Mouse (Mus musculus) neural tube, embryonic 15.5 days (tissue): ENCODE data around the gene BC055324. TPM values are rescaled to one million over a fixed set of nuclear protein-coding genes. Genes with fewer than 3 reads are reported as not detected.

Source experiments
- ATAC-seq: fragments of 200-750 bp; cut with Nextera tagmentation; 2 replicates; pipeline ENCODE4 v1.8.0; 2017; ENCODE audit warnings: mild to moderate bottlenecking, moderate TSS enrichment, moderate library complexity; ENCODE audit not compliant: low FRiP score
- H3K27ac ChIP-seq: fragments of 300-500 bp; sonication (generic); replicated peaks from 2 replicates; pipeline ENCODE4 v1.5.1; 2015; ENCODE audit warnings: mild to moderate bottlenecking, inconsistent platforms
- H3K27me3 ChIP-seq: fragments of 300-500 bp; sonication (generic); replicated peaks from 2 replicates; pipeline ENCODE4 v1.6.1; 2015; ENCODE audit warnings: inconsistent platforms
- H3K36me3 ChIP-seq: fragments of 300-500 bp; sonication (generic); 2 replicates; pipeline ENCODE4 v1.6.1; 2015; ENCODE audit warnings: inconsistent platforms
- H3K4me1 ChIP-seq: fragments of 300-500 bp; sonication (generic); 2 replicates; pipeline ENCODE4 v1.6.1; 2015; ENCODE audit warnings: inconsistent platforms
- H3K4me2 ChIP-seq: fragments of 300-500 bp; sonication (generic); 2 replicates; pipeline ENCODE4 v1.6.1; 2015; ENCODE audit warnings: inconsistent platforms, mild to moderate bottlenecking, moderate library complexity
- H3K4me3 ChIP-seq: fragments of 300-500 bp; sonication (generic); replicated peaks from 2 replicates; pipeline ENCODE4 v1.5.1; 2015; ENCODE audit warnings: mild to moderate bottlenecking, inconsistent platforms
- H3K9ac ChIP-seq: fragments of 300-500 bp; sonication (generic); replicated peaks from 2 replicates; pipeline ENCODE4 v1.6.1; 2015; ENCODE audit warnings: mild to moderate bottlenecking, inconsistent platforms
- H3K9me3 ChIP-seq: fragments of 300-500 bp; sonication (generic); replicated peaks from 2 replicates; pipeline ENCODE4 v1.6.1; 2016; ENCODE audit warnings: inconsistent platforms
- WGBS: fragments of 180-500 bp; shearing (Covaris S2); methylation state at CpG from one replicate; pipeline ENCODE4 v1.1.7; 2015; ENCODE audit warnings: mixed read lengths; 5-methylcytosine and 5-hydroxymethylcytosine counted together
- polyA plus RNA-seq: library from polyadenylated mRNA; unstranded; fragments of >200 nt; fragmentation: Nextera tagmentation; extraction: Ambion mirVana; gene quantifications from 2 replicates; pipeline ENCODE4 v1.2.1, GENCODE M21; 2015

BC055324 gene
- polyA plus RNA-seq, 1 experiment from 2014 or later, result 3.8 TPM

DNA sequence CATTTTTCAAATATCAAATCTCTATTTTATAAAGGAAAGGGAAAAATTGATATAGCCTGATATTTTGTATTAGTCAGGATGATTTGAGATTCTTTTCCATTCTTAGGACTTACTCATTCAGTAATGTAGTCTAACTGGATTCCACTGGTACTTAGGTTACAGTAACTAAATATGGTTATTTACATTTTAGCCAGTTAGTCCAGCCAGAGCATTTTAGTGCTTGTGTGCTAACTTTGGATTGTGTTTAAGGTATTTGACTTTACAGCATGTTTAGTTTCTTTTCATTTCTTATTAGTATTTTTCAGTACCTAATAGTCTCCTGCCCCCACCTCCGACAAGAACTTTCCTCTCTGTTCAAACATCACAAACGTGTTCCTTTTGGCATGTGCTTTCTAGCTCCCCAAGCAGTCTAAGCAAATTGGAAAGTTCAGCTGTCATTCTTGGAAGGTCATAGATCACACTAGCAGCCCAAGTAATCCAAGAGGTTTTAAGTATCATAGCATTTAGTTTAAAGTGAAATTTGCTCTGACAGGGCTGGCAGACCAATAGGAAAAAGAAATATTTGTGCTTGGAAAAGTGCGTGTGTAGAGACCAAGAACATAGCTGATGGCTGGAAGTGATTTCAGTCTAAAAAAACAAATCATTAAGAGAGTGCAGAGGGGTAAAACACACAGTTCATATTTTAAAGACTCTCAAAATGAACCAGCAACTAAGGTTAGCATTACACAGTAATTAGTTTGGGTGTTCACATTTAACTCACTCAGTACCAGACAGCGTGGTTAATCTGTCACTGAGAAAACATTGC lies 87.4 kb downstream of the BC055324 start:
- Histone ChIP-seq H3K9me3 (no peaks in the 10 kb centered on the region), H3K4me2 (no peak overlapping the region), H3K4me1 (no peaks in the 10 kb centered on the region), H3K9ac (no peak overlapping the region), H3K27ac (no peak overlapping the region), H3K27me3 (no peaks in the 10 kb centered on the region), H3K36me3 (0 out of 2 replicates have a peak, but pooled peaks cover 3% of the 10 kb centered on the region), H3K4me3 (no peak overlapping the region)
- no peak for ATAC-seq
- 80% methylated on average over 4 of the region's 4 CpGs for WGBS

DNA sequence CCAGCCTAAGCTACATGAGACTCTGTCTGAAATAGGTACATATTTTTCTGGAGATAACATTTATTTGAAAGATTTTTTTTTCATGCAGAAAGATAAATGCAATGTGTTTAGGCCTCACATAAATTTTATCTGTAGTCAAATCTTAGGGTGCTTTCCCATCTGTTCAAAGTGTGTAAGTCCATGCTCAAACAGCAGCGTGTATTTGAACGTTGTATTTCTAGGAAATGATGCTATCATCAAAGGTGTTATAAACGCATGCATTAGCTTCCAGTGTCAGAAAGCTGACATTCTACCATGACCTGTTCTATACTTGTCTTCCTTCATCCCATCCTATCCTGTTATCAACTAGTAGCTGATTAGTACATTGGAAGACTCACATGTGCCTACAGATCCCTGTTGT lies 91.2 kb downstream of the BC055324 start:
- no peak overlapping the region for H3K4me2 ChIP-seq
- 92% methylated on average over 3 of the region's 3 CpGs for WGBS

GRCm38 (mm10) chr1:163900168-163900567 lies 94.4 kb downstream of the BC055324 start:
- ATAC-seq, result no peak
- peaks cover 7% of the 10 kb centered on the region; the same call in 1 of the 2 replicates for H3K36me3 ChIP-seq
- H3K9ac ChIP-seq, result no peak overlapping the region
- WGBS, result 91% methylated on average over 2 of the region's 2 CpGs
- no peak overlapping the region for H3K27ac ChIP-seq
- no peaks in the 10 kb centered on the region for H3K9me3 ChIP-seq
- no peaks in the 10 kb centered on the region for H3K27me3 ChIP-seq
- no peak overlapping the region for H3K4me2 ChIP-seq
- H3K4me1 ChIP-seq, result no peaks in the 10 kb centered on the region
- H3K4me3 ChIP-seq, result no peak overlapping the region

More for the DNA sequence above, 91.2 kb downstream of the BC055324 start:
- no peak for ATAC-seq
- H3K36me3 ChIP-seq, result peaks cover 7% of the 10 kb centered on the region; the same call in 1 of the 2 replicates
- no peaks in the 10 kb centered on the region for H3K9me3 ChIP-seq
- no peak overlapping the region for H3K27ac ChIP-seq
- no peak overlapping the region for H3K9ac ChIP-seq
- no peak overlapping the region for H3K4me3 ChIP-seq
- no peaks in the 10 kb centered on the region for H3K27me3 ChIP-seq
- no peaks in the 10 kb centered on the region for H3K4me1 ChIP-seq

DNA sequence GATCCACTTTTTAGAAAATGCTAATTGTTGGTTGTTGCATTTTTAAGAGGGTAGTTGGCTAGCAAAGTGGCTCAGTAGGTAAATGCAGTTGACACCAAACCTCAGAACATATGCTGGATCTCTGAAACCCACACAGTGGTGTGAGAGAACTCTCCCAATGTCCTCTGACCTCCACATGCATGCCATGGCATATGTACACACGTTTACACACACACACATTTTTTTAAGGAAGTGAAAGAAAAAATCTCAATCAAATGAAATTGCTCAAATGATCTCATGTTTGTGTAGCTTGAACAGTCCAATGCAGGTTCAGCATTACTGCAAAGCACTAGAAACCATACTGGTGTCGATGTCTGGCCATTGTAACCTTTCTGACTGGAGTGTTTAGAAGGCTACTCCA lies 95.0 kb downstream of the BC055324 start:
- Histone ChIP-seq H3K9ac (no peak overlapping the region), H3K4me2 (no peak overlapping the region), H3K4me1 (no peaks in the 10 kb centered on the region), H3K27me3 (no peaks in the 10 kb centered on the region), H3K9me3 (no peaks in the 10 kb centered on the region), H3K4me3 (no peak overlapping the region), H3K36me3 (peaks cover 7% of the 10 kb centered on the region; the same call in 1 of the 2 replicates), H3K27ac (no peak overlapping the region)
- no peak for ATAC-seq
- 96% methylated on average over 2 of the region's 2 CpGs for WGBS

- no peaks in the 10 kb centered on the region for H3K9me3 ChIP-seq
- H3K4me3 ChIP-seq, result no peak overlapping the region
- WGBS, result 70% methylated on average over 5 of the region's 5 CpGs
- H3K27ac ChIP-seq, result no peak overlapping the region
- no peaks in the 10 kb centered on the region for H3K27me3 ChIP-seq
- no peak overlapping the region for H3K4me2 ChIP-seq
- no peaks in the 10 kb centered on the region for H3K4me1 ChIP-seq
- ATAC-seq, result no peak
- H3K36me3 ChIP-seq, result peaks cover 4% of the 10 kb centered on the region; the same call in 1 of the 2 replicates
- H3K9ac ChIP-seq, result no peak overlapping the region
These were observed 96.3 kb downstream of the BC055324 start for GRCm38 (mm10) chr1:163898291-163898764.

Other genes starting within 250 kb of the BC055324 start
- gene Kifap3, start 215.2 kb downstream of the BC055324 start, polyA plus RNA-seq, result 112 and 131 TPM in 2 replicates
- gene Scyl3, start 65.7 kb downstream of the BC055324 start, polyA plus RNA-seq, result 13.8 and 15.5 TPM in 2 replicates
- gene Mettl18, start 93 bp upstream of the BC055324 start, polyA plus RNA-seq, result 7.6 and 8.1 TPM in 2 replicates
- gene Sele, start 53.4 kb upstream of the BC055324 start, polyA plus RNA-seq, result 0.29 TPM in 1 of 2 replicates, not detected in the other
- gene Sell, start 67.2 kb upstream of the BC055324 start, polyA plus RNA-seq, result 0.26 and 29.6 TPM in 2 replicates
- gene Selp, start 120.5 kb upstream of the BC055324 start, polyA plus RNA-seq, result 0.22 TPM in 1 of 2 replicates, not detected in the other
- 0.10 and 0.26 TPM in 2 replicates for gene F5, start 157.0 kb upstream of the BC055324 start, polyA plus RNA-seq